Mouse (Mus musculus) brain, embryonic 14.5 days (tissue): ENCODE measurements at regions not wholly inside any gene's neighbourhood (a gene's known extent, or its start where the extent isn't known, plus 50 kb on each side); places are given as distances from the start of the nearest gene placed in this dataset.

ENCODE experiments used
- CTCF ChIP-seq: fragments of 200-500 bp; IDR thresholded peaks from 2 replicates; pipeline ENCODE4 v1.5.1; 2012; ENCODE audit warnings: inconsistent platforms, mild to moderate bottlenecking, moderate library complexity, borderline replicate concordance; ENCODE audit not compliant: insufficient read depth, insufficient read length; ENCODE audit errors: extremely low read depth
- POLR2A ChIP-seq: fragments of 200-500 bp; IDR thresholded peaks from 2 replicates; pipeline ENCODE4 v1.6.1; 2012; ENCODE audit warnings: mild to moderate bottlenecking, inconsistent platforms, borderline replicate concordance; ENCODE audit not compliant: poor library complexity, insufficient read depth, insufficient read length, severe bottlenecking; ENCODE audit errors: extremely low read depth

GRCm38 (mm10) chr3:149355362-149355761, 365.0 kb upstream of the Adgrl2 start:
- TF ChIP-seq CTCF, result no peak
- no peak for TF ChIP-seq POLR2A
